Mouse (Mus musculus) embryo, embryonic 10.5 days (tissue): Measurements from ENCODE around the gene Arhgap15.

ENCODE experiments used
- DNase-seq: peaks from one replicate; pipeline ENCODE4 v3.0.0-alpha.2; 2015; ENCODE audit warnings: low spot score

Arhgap15 gene

DNA sequence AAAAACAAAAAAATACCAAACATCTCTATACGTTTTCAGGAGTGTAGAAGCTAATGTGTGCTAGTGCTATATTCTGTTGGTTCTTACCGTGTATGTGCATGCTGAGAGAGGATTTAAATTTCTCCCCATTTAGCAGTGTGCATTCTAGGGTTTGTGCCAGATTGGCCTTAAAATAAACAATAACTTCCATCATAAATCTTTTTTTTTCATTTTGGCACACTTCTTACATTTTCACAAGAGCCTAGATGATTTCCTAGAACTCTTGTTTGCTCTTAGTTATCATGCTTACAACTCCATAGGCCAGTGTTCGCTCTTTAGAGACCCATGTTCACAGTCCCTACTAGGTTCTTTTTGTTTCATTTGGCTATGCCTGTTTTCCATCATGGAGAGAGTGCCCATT, 362.7 kb downstream of the Arhgap15 start:
- no peak for DNase-seq

DNA sequence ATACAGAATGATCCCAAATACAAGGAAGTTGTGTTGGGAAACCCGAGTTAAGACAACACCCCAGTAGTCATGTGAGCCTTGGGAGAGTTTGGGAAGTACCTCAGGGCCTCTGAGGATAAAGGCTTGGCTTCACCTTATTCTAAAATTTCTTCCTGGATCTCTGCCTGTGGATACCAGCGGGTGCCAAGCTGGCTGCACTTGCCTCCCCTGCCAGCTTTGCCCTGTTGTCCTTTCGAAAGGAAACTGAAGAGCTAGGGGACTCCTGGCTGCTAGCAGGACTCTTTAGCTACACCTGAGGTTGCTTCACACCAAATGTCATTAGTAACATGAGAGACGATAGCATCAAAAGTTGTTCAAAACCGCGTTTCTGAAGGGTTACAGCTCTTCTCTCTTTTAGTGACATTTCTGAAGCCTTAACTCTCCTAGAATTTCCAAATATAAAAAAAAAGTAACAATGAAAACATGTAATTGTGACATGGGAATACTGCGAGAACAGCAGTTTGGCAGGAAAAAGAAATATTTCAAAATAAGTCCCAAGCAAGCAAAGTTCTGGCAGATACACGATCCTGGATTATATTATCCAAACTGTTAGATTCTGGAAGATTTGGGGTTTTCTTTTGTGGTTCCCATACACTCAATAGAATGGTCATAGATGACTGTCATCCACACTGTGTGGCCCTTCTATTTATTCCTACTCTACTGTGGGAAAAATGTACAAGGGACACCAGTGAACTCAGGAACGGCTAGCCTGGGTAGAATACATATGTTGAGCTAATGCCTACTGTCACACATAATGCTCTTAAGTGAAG, 364.6 kb downstream of the Arhgap15 start:
- no peak for DNase-seq

DNA sequence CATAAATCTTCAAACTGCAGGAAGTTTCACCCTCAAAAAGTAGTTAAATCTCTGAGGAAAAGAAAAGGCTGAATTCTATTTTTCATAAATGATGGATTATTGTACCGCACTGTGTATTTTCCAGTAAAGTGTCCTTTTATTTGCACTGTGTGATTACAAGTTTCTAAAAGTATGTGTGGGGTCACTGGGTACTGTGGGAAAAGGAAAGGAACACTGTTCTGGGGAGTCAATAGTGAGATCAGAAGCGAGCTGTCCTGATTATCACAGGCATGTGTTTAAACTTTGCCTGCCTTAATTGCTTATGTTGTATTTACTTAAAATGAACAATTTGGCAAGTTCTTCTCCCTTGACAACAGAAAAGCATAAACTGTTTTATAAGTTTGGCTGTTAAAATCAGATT, 365.7 kb downstream of the Arhgap15 start:
- DNase-seq: no peak

DNA sequence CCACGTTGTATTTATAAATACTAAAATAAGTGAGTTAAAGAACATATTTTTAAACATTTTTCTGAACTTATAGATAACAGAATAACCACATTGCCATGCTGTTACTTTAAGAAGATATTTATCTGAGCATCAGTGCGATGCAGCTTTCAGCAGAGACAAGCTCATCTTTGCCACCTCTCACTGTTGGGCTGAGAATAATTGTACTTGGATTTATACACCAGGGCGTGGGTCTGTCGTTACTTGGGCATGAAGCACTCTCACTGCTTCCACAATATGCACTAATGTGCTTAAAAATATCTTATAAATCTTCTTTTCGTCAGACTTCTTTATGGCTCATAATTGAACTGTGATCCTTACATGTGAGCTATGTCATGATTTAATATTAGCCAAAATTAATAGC, 372.5 kb downstream of the Arhgap15 start:
- no peak for DNase-seq

DNA sequence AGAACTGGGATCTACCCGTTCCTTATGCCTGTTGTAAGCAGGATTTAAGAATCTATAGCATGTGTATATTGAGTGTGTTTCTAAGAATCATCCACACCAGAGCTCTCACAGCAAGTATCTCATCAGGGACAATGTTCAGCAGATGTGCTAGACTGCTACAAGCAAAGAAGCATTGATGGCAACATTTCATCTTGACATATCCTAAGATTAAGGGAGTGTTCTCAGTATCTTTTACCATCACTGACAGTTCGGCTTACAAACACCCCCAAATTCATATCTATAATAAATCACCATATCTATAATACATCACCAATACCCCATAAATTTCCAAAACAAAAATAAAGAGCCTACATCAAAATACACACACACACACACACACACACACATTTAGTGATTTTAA, 374.6 kb downstream of the Arhgap15 start:
- DNase-seq: no peak

DNA sequence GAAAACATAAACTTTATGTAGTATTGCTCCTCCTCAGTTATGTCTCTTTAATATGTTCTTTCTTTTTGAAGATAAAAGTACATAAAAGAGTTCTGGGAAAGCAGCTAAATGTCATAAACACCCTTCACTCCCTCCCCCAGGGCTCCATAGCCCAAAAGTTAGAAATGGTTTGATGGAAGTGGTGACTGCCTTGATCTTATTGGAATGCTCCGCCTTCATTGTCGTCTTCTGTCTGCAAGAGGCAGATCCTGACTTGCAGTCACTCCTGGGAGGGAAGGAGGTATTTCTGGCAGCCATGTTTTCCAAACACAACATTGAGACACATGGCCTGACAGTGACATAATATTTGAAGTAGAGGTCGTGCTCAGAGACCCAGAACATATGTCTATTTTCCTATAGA, 375.5 kb downstream of the Arhgap15 start:
- DNase-seq: no peak

DNA sequence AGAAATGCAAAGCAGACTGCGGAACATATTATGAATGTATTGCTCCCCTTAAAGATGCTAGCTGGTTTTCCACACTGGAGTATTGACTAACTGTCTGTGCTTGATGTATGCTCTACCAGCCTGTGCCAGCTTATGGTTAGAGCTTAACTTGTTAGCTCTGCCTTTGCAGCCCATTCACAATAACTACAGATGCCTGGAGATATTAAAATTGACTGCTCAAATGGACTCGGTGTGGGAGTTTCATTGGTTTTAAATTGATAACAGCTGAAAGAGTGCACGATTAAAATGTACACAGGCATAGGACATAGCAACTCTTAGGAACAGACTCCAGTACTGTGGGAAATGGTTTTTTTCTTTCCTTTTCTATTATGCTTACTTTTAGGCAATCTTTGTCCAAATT, 376.1 kb downstream of the Arhgap15 start:
- no peak for DNase-seq

DNA sequence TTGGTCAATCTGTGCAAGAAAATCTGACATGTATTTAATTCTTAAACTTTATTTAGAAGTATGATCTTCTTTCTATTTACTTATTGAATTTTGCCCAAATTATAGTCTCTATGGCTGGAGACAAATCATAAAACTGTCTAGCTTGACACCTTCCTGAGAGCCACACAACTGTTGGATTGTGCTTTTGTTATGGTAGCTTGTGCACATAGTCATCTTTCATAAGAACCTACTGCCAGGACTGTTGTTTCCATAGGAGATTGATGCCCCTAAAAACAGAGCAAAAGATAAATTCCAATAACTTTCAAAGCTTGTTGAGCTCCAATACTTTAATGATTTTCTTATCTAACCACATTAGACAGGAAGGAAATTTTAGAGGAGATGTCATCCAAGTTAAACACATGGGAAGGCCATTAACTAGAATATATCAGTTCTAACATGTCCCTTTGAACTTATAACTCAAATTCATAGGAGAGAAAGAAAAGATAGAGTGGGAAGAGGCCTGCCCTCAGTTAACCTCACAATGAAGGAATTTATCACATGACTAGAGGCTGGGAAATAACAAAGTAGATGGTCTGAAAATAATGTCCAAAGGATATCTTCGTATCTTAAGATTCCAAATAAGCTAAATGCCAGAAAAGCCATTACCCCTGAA, 377.5 kb downstream of the Arhgap15 start:
- DNase-seq: no peak

DNA sequence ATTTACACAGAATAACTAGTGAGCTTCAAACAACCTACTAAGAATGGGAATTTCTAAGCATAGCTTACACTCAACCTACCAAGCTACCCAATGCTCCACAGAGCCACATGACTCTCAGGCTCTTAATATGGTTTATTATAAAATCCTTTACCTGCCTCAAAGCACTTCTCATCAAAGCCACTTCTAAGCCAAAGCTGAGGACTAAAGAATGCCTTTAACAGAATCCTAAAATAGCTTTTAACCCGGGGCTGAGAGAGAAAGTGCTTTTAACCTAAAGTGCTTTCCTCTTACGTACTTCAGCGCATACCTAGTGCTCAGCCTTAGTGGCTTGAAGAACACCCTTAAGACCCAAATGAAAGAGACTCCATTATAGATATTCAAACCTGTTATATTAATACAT, 380.9 kb downstream of the Arhgap15 start:
- no peak for DNase-seq

DNA sequence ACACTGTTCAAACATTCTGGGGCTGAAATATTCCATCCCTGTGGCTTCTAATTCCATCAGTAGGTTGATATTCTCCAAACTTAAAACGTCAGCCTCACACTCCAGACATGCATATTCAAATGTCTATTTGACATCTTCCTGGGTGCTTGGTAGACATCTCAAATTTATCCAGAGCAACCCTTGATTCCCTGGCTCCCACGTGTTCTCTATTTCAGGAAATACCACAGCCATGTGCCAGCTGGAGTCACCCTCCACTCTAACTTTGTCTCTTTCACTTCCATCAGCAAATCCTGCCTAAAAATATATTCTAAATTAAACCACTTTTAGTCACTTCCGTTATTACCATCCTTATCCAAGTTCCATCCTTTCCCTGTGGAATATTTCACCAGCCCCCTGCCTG, 382.6 kb downstream of the Arhgap15 start:
- no peak for DNase-seq

DNA sequence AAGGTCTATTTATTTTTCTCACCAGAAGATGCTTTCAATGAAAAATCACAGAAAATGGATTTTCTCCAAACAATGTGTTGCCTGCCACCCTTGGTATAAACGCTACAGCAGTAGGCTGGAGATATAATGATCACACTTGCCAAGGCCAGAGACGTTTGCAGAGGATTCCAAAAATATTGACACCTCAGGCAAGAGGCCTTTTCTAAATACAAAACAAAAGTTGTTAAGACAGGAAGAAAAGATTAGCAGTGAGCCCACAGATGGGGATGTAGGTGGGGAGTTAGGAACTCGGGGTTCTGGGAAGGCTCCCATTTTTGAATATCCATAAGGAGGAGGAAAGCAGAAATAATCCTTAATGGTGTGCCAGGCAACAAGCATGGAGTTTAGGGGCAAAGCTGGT, 386.2 kb downstream of the Arhgap15 start:
- no peak for DNase-seq

DNA sequence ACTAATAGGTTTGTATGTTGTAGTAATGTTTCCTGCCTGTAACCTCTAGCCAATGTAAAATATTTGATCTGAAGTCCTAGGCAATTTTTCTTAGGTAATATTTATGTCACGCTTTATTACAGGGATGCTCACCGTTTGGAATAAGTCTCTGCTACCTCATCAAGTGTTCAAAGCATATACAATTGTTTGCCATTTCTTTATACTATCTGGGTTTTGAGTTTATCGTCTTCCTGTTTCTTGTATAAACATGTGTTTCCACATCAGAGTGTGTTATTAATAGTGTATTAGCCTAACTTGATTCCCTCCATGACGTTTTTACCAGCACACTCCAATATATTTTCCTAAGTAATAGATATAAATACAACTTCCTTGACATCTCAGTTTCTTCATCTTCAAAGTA, 391.8 kb downstream of the Arhgap15 start:
- DNase-seq: no peak

DNA sequence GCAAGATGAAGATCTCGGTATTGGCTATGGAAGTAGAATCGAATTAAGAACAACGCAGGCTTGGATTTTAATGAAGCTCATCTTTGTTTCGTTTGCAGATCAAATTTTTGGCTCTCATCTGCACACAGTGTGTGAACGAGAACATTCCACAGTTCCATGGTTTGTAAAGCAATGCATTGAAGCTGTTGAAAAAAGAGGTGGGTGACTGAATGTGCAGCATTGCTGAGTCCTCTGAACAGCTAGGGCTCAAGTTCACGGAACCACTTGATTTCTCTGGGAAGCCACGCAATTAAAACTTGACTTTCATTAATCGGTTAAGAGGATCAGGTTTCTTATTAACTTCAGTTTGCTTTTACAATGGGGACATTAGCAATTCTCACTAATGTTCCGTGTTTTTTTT, 393.5 kb downstream of the Arhgap15 start:
- no peak for DNase-seq

DNA sequence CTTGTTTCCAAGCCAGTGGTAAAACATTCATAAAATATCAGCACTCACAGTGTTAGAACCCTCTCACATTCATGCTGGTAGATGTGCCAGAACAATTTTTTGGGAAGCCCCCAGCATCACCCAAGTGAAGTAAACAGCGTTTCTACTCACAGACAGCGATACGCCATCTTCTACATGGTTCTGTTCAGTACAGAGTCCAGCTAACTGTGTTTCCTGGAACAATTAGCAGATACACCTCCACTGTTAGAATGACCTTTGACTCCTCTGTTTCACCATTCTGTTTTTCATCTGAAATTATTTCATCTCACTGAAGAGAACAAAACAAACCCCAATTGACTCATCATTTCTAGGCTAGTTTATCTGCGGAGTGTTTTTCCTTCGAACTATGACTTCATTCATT, 394.0 kb downstream of the Arhgap15 start:
- DNase-seq: no peak

DNA sequence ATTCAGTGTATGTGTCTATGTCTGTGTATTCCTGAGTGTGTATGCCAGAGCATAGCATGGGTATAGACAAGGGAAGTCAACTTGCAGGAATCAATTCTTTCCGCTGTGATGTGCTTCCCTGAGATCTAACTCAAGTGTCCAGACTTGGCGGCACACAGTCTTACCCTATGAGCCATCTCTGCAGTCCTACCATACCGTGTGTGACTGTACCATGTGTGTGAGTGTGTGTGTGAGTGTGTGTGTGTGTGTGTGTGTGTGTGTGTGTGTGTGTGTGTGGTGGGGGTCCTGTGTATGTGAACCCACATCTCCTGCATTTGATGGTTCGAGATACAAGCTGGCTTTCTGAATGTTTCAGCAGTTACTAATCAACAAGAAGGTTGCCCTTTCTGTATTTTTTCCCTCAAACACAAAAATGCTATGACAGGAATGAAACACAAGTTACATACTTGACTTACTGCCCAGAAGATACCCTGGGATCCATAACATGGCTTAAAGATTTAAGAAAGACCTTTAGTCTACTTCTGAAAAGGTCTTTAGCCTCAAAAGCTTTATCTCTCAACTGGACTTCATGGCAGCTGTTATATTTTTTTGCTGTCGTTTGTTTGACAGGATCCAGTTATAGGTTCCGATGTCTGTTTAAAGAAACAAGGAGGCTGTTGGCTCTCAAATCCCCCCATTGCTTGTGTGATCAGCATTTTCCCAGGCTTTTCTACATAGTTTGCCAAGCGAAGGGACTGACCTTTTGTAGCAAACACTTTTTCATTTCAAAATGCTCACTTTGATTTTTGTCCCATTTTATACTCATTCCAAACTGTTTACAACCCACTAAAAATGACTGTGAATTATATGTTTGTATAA, 397.7 kb downstream of the Arhgap15 start:
- no peak for DNase-seq

DNA sequence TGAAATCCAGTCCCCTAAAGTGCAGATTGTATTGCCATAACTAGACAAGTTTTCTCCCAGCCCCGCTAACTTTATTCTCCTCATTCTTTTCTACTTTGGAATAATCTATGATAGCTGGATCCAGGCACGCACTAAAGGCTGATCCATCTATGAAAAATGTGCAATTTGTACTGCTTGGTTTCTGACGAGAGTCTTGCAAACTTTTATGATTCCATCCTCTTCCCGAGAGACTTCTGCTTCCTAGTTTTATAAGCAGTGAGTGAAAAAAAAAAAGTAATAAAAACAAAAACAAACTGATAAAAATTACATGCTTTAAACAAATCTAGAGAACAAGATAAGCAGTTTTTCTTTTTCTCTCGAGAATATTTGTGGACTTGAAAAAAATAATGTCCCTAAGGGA, 398.9 kb downstream of the Arhgap15 start:
- DNase-seq: no peak

DNA sequence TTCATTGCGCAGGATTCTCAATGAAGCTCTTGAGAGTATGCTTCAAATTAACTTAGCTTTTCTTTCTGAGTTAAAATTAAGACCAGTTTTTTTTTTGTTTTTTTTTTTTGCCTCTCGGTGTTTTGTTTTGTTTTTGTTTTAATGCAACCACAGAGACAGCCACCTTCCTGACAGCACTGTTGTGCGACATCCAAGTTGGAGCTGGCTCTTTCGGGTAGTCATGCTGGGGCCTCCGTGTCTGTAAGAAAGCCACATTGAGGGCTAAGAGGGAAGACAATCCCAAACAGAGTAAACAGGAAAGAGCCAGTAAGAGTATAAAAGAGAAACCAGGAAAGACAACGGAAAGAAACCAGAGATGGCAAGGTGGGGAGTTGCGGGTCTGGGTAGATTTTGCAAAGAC, 399.3 kb downstream of the Arhgap15 start:
- no peak for DNase-seq

DNA sequence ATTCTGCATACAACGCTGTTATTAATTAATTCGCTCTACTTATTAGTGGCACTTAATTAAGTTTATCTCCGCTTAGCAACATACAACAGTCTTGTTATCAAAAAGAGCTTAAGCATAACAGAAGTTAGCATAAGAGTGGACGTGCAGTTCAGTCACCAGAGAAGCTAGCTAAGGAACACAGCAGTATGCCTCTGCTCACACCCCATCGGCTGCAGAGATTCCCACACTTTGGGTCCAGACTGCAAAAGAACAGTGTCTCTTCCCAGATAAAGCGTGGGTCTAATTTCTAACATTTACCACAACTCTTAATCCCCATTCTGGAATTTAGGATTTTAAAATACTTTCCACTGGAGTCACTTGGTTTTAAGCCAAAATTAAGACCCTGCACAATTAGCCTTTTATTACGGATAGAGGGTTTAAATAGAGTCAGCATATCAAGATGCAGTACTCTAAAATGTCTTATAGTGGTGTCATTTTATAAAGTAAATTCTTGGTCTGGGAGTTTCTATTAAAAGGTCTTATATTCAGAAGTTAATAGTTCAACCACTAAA, 400.0 kb downstream of the Arhgap15 start:
- DNase-seq: no peak

DNA sequence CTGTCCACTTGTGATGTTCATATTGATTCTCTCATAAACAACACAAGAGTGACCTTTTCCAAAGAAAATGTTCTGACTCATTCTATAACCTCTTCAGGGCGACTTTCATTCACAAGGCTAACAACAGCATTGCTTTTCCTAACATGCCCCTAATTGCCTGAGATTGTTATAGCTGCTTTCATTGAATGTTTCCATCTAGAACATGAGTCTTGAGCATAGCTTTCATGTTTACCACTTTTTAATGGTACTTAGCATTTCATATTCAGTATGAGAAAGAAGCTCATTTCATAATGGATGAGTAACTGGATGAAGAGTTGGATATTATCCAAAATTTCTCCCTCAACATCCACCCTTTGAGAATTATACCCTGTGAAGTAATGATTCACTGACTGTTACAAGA, 403.7 kb downstream of the Arhgap15 start:
- DNase-seq: no peak

DNA sequence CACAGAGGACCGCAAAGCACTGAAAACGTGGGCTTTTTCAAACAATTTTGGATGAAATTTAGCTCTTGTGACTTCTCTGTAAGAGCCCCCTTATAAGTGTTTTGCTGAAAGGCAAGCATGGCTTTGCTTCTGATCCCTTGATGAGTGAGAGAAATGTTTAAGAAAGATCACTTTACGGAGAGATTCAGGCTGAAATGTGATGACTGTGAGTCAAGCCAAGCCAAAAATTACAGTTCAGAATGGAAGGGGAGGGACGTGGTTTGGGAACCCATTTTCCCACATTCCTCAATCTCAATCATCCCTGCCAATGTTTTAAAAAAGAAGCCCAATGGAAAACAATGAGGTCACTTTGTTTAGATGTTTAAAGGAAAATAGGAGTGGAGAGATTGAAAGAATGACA, 411.7 kb downstream of the Arhgap15 start:
- DNase-seq: no peak

DNA sequence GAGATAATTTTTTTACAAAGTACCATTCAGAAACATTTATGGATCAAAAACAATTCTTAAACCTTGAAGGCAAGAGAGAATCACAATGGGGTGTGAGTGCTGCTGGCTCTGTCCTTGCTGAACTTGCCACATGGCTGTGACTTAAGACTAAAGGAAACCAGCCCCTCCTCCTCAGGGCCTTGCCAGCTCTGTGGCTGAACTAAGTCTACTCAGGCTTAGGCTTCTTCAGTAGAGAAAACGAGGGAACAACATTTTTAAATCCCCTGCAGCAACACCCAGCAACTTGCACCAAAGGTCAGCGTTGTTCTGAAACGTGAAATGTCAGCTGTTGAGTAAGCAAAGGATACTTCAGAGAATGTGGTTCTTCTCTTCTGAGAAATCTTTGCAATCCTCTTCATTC, 417.2 kb downstream of the Arhgap15 start:
- DNase-seq: no peak

DNA sequence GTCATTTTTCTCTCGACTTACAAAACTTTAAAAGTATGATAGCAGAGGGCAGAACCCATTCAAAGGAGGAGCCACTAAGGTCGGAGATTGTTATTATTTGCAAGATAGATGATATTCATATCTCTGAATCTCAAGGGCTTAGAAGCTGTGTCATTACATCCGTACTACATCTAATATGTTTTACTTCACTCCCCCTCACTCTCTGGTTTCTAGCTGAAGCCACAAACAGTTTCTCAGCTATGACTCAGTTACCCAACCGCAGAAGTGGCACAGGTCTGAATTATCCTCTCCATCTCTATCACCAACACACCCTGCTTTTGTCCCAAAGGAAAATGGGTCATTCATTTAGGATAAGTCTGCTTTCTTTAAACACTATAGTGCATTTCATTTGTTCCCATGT, 418.1 kb downstream of the Arhgap15 start:
- DNase-seq: no peak

DNA sequence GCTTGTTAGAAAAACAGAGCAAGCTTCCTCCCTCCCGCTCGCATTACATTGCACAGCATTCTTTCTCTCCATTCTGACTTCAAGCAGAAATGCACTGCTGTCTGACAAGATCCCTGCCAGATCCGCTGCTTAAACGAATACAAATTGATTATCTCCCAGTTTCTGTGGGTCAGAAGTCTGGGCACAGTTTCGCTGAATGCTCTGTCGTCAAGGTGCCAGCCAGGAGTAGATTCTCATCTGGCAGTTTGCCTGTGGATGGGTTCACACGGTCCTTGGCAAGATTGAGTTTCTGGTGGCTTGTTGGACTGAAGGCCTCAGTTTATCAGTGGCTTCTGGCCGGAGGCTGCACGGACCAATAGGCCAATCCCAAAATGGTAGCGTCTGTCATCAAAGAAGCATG, 435.9 kb downstream of the Arhgap15 start:
- DNase-seq: no peak
